Mouse (Mus musculus): Measurements from ENCODE around the gene Zyx. TPM values are rescaled to one million over a fixed set of nuclear protein-coding genes. Genes with fewer than 3 reads are reported as not detected.

The Zyx gene
- total RNA-seq, 2 experiments from 2014 or later: 57.1 to 59.8 TPM

DNA sequence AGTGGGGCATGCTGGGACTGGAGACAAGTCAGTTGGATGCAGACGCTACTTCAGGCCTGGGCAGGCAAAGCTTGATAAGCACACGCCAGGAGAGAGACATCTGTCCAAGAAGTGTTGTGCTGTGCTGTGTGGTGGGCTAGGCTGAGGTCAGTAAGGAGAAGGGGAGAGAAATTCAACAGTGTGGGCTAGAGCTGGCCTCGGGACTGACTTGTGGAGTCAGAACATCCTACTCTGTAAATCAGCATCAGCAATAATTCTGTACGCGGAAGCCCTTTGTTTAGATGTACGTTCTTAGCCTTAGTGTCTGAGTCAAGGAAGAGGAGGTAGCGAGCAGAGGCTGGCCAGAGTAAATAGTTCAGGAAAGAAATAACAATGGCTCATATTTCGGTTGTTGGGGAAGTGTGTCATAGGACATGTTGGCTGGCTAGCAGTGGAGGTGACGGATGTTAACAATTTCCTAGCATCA is 32.5 kb downstream of the Zyx start:
- DNase-seq (ENCODE audit: low spot score): no peak
- intact Hi-C loops (cut with DNase I): loop anchor here (5.0 kb wide), 3 partner anchors 50 to 200 kb away; partner anchors contain the start of gene Tas2r126

DNA sequence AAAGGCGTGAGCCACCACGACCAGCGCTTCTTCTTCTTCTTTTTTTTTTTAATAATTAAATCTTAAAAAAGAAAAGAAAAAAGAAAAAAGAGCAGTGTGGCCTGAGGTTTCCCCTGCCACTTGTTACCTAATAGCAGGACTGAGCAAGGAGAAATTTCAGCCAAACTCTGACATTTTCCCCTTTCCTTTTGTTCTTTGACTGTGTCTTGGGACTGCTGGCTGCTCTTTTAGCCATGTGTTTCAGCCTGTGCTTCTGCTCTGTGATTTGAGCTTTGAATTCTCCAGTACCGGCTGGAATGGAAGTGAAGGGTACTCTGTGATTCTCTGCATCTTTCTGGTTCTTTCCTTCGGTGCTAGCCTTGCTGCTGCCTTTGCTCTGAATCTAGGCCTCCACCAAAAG is 33.9 kb downstream of the Zyx start:
- DNase-seq (ENCODE audit: low spot score): no peak
- intact Hi-C loops (cut with DNase I): loop anchor here (5.0 kb wide), 3 partner anchors 49 to 199 kb away; partner anchors contain the start of gene Tas2r126

DNA sequence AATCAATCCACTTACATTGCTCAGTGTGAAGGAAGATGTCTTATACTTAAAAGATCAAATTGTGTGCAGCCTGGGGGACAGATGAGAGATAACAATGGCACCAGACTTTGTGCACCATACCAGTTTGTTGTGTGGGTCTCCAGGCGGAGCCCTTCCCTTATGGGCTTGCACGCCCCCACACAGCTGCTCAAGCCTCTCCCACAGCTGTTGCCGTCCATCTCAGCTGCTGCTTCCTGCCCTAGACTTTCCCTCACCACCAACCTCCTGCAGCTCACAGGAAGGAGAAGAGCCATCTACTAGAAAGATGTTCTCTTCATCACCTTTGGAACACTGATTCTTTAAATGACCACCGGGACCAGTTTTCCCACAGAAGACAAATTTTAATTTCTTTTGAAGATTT is 36.2 kb downstream of the Zyx start:
- intact Hi-C loops (cut with DNase I): no loop called here
- DNase-seq (ENCODE audit: low spot score): no peak

DNA sequence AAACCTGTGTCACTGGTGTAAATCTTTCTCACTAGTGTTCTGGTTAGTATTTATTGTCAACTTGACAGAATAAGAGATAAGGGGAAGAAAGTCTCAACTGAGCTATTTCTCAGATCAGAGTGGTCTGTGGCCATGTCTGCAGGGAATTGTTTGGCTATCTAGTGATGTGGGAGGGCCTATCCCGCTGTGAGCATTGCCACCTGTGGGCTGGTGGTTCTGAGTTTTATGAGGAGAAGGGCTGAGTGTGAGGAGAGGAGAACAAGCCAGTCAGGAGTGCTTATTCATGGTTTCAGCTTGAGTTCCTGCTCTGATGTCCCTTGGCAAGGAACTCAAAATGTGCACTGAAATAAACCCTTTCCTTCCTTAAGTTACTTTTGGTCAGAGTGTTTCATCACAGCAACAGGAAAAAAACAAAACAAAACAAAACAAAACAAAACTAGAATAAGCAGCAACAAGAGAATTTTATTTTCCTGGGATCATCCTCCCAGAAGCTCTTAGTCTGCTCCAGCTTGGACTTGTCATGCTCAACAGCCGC is 42.4 kb downstream of the Zyx start:
- intact Hi-C loops (cut with DNase I): no loop called here
- DNase-seq (ENCODE audit: low spot score): no peak

DNA sequence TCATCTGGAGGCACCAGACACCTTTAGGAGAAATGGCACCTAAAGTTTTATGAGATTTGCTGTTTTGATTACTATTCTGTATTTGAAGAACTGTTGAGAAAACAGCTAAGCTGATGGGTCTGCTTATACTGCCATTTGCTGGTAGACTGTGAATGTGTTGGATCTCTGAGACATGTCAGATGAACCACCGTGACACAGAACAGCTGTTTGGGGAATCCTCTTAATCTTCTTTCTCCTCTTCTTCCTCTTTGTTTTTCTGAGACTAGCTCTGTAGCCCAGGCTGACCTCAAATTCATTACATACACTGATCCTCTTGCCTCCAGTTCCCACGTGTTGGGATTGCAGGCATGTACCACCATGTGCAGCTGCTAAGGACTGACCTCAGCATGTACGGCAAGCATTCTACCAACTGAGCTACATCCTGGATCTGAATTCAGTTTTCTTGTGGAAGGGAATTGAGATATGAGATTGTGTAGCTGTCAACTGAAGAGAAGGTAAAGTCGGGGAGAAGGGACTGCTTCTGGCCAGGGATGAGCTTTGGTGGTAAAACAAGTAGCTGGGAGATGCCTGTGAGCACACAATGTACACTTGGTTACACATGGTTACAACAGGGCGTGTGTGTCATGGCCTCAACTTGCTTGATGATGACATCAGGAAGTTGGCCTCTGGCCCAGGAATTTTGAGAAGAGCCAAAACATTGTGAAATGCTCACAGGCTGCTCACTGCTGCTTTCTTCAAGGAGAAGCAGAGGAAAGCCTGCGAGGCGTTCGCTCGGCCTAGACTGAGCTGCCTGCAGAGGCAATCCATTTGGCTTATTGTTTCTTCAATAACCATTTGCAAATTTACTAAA is 46.8 kb downstream of the Zyx start:
- peak; percentile 90 for DNase-seq (ENCODE audit: low spot score)
- intact Hi-C loops (cut with DNase I): no loop called here

DNA sequence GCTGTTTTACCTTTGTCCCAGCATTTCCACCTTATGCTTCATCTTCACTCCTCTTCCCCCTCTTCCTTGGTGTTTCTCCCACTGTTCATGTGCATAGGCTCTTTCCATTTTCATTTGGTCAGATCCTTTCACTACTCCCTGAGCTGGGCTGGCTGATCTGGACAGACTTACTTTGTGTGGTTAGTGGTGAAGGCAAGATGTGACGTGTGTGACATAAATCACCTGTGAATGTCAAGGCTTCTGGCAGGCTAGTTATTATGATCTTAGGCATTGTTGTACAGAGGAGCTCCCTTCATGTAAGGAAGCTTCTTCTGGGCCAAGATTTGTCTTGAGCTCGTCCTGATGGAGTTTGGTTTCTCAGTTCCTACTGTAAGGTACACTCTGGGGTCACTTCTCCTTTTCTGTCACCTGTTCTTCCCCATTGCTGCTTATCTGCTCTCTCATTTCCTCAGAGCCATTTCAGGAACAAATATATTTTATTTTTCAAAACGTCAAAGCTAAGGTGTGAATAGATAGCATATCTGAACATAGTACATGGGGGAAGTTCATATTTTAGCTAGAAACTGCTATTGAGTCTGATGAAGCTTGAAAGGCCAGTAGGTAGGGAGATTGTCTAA is 47.7 kb downstream of the Zyx start:
- intact Hi-C loops (cut with DNase I): no loop called here
- DNase-seq (ENCODE audit: low spot score): no peak

DNA sequence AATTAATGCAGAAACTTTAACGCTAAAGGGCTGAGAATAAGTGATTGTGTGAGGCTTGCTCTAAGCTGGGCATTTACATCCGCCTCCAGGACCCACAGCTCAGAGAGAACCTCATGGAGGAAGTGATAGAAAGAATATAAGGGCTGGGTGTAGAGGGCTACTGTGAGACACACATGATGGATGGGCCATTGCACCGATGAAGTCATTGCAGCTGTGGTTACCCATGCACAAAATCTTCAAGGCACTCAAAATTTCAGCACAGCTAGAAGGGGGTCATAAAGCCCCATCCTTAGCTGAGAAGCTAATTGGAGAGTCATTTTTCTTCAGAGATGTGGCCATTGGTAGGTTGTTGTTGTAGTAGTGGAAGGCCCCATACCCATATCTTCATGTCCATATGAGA is 48.9 kb downstream of the Zyx start:
- intact Hi-C loops (cut with DNase I): no loop called here

DNA sequence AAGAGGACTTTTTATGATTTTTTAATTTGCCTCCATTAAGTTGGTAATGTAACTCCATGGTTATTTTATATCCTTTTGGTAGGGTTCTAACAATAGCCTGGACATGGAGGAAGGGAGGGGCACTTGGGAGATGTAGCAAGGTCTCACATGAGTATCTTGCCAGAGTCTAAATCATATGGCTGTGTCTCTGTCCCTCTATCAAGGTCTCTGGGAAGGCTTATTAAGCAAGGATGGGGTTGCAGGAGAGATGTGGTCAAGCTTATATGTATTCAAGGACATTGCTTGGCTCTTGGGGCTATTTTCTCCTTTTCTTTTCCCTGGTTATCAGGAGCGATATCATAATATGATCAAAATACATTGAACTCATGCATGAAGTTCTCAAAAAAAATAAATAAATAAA is 49.6 kb downstream of the Zyx start:
- intact Hi-C loops (cut with DNase I): no loop called here

More for the DNA sequence above, 48.9 kb downstream of the Zyx start:
- DNase-seq (ENCODE audit: low spot score): no peak

DNA sequence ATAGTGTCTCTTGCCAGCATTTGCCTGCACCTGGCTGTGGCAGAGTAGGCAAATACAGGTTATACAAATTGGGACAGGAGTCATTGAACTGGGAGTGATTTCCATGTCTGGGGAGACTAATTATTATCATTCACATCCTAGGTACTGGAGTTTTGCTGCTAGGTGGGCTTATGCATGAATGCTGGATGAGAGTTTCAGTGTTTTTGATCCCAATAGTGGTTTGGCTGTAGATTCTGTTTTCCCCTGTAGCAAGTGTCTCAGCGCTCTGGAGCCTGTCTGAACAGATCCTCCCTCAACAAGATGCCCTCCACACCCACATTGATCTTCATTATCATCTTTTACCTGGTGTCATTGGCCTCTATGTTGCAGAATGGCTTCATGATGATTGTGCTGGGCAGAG is 50.5 kb downstream of the Zyx start, which contains the start of gene Tas2r143:
Gene Tas2r143, plus strand, starts transcription at position 301 of the 400 bp plus-strand sequence.
- no peak for DNase-seq (ENCODE audit: low spot score)
- intact Hi-C loops (cut with DNase I): no loop called here

More for the DNA sequence above, 49.6 kb downstream of the Zyx start:
- DNase-seq (ENCODE audit: low spot score): no peak

DNA sequence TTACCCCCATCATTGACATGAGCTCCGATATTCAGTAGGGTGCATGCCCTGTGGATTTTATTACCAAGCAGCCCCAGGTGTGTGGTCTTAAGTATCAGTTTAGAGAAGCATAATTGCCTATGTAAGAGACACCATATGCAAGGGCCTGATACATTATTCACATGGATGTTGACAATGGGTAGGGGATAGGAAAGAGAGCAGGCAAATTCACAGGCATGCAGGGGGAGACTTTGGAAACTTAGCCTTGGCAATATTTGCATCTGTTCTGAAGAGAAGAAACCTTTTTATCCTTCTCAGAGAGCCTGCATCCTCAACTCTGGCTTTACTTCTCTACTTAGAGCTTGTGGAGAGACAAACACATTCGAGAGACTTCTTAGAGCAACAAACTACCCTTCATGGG is 55.7 kb downstream of the Zyx start, which contains the start of gene Tas2r135:
Gene Tas2r135, plus strand, starts transcription at position 301 of the 400 bp plus-strand sequence.
- DNase-seq (ENCODE audit: low spot score): no peak
- intact Hi-C loops (cut with DNase I): no loop called here

Other genes starting within 250 kb of the Zyx start
- gene Tas2r139, start 208.7 kb upstream of the Zyx start, total RNA-seq (2021): not detected
- gene Tas2r144, start 134.3 kb upstream of the Zyx start, total RNA-seq (2021): not detected
- gene Gstk1, start 103.7 kb upstream of the Zyx start, total RNA-seq (2021): 100 to 1,000 TPM; 119 to 129 TPM
- under 1 TPM in 1 of 2 experiments, not detected in 1; 0.29 TPM for gene Tmem139, start 87.7 kb upstream of the Zyx start, total RNA-seq (2021)
- gene Casp2, start 84.6 kb upstream of the Zyx start, total RNA-seq (2021): 10 to 100 TPM; 10.5 to 11.7 TPM
- 1 to 10 TPM; 4.3 to 4.9 TPM for gene Clcn1, start 62.9 kb upstream of the Zyx start, total RNA-seq (2021)
- 1 to 10 TPM in 1 of 2 experiments, under 1 TPM in 1; 0.59 to 1.1 TPM for gene Fam131b, start 25.0 kb upstream of the Zyx start, total RNA-seq (2021)
- gene Epha1, start 23.6 kb downstream of the Zyx start, total RNA-seq (2021): under 1 TPM; 0.26 to 0.31 TPM
- under 1 TPM in 1 of 2 experiments, not detected in 1; 0.39 TPM for gene Tas2r143, start 50.6 kb downstream of the Zyx start, total RNA-seq (2021)
- gene Tas2r135, start 55.8 kb downstream of the Zyx start, total RNA-seq (2021): not detected
- not detected for gene Tas2r126, start 84.9 kb downstream of the Zyx start, total RNA-seq (2021)
- gene Olfr458, start 115.6 kb downstream of the Zyx start, total RNA-seq (2021): not detected
- not detected for gene Olfr457, start 126.7 kb downstream of the Zyx start, total RNA-seq (2021)
- gene Olfr456, start 137.6 kb downstream of the Zyx start, total RNA-seq (2021): not detected
- gene Olfr455, start 198.0 kb downstream of the Zyx start, total RNA-seq (2021): not detected
- gene Tcaf3, start 248.1 kb downstream of the Zyx start, total RNA-seq (2021): not detected

All from heart, postnatal 25 days (tissue).